Mouse (Mus musculus) brain, embryonic 18.5 days (tissue): ENCODE data around the gene Arfip1.

Experiments
- DNase-seq: peaks from one replicate; pipeline ENCODE4 v3.0.0-alpha.2; 2012; ENCODE audit warnings: low read depth, low spot score

The Arfip1 gene

GRCm38 (mm10) chr3:84582023-84582912 is at the start of gene Arfip1:
Gene Arfip1 (minus strand): TSS chr3:84582625.
- peak; percentile 80 for DNase-seq

- no peak for DNase-seq
These were observed 49.2 kb upstream of the Arfip1 start for GRCm38 (mm10) chr3:84631586-84631985.

- no peak for DNase-seq
These were observed 39.6 kb upstream of the Arfip1 start for GRCm38 (mm10) chr3:84622026-84622425.

- no peak for DNase-seq
These were observed 37.3 kb upstream of the Arfip1 start for GRCm38 (mm10) chr3:84619725-84620124.

- DNase-seq, result no peak
These were observed 36.6 kb upstream of the Arfip1 start for GRCm38 (mm10) chr3:84619056-84619455.

- DNase-seq, result no peak
These were observed 36.2 kb upstream of the Arfip1 start for GRCm38 (mm10) chr3:84618627-84619026.

- no peak for DNase-seq
These were observed 33.4 kb upstream of the Arfip1 start for GRCm38 (mm10) chr3:84615856-84616225.

- peak; percentile 42 for DNase-seq
These were observed 32.8 kb upstream of the Arfip1 start for GRCm38 (mm10) chr3:84615050-84615855.

GRCm38 (mm10) chr3:84610183-84610710 is 27.8 kb upstream of the Arfip1 start:
- DNase-seq, result no peak

- no peak for DNase-seq
These were observed 20.8 kb upstream of the Arfip1 start for GRCm38 (mm10) chr3:84603212-84603611.

GRCm38 (mm10) chr3:84602759-84603158 is 20.3 kb upstream of the Arfip1 start:
- DNase-seq, result no peak

- no peak for DNase-seq
These were observed 19.6 kb upstream of the Arfip1 start for GRCm38 (mm10) chr3:84601870-84602495.

GRCm38 (mm10) chr3:84598756-84599155 is 16.3 kb upstream of the Arfip1 start:
- no peak for DNase-seq

GRCm38 (mm10) chr3:84597996-84598734 is 15.7 kb upstream of the Arfip1 start:
- no peak for DNase-seq

GRCm38 (mm10) chr3:84595677-84596234 is 13.3 kb upstream of the Arfip1 start:
- peak; percentile 43 for DNase-seq

GRCm38 (mm10) chr3:84594894-84595676 is 12.7 kb upstream of the Arfip1 start:
- peak; percentile 50 for DNase-seq

- no peak for DNase-seq
These were observed 10.8 kb upstream of the Arfip1 start, which contains the start of gene Tigd4 for GRCm38 (mm10) chr3:84593274-84593673. Gene Tigd4 (plus strand): TSS chr3:84593574.

- no peak for DNase-seq
These were observed 4.3 kb upstream of the Arfip1 start for GRCm38 (mm10) chr3:84586736-84587135.

GRCm38 (mm10) chr3:84582913-84583276 is 470 bp upstream of the Arfip1 start:
- DNase-seq, result no peak

- DNase-seq, result no peak
These were observed 766 bp downstream of the Arfip1 start for GRCm38 (mm10) chr3:84581696-84582022.
